Mouse (Mus musculus) A20 (cell line): ENCODE results near the gene 2900026A02Rik.

Experiments used
- DNase-seq: peaks from one replicate; pipeline ENCODE4 v3.0.0-alpha.2; 2011; ENCODE audit warnings: low read depth, low spot score

Gene 2900026A02Rik

DNA sequence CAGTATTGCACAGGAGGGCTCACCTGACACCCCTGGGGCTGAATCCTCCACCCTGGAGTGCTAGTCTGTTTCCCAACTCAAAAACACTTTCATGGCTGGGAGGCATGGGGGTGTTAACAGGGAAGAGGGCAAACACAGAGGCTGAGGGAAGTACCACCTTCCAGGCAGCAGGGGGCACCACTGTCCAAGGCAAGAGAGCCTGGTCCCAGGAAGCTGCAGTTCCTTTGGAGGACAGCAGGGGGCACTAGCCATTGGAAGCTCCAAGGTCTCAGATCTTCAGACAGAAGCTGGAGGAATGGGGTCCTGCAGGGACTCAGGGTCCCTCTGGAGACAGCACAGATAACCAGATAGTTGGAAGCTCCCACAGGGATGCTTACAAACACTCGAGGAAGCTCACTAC, 121.5 kb downstream of the 2900026A02Rik start:
- peak; percentile 1 for DNase-seq

DNA sequence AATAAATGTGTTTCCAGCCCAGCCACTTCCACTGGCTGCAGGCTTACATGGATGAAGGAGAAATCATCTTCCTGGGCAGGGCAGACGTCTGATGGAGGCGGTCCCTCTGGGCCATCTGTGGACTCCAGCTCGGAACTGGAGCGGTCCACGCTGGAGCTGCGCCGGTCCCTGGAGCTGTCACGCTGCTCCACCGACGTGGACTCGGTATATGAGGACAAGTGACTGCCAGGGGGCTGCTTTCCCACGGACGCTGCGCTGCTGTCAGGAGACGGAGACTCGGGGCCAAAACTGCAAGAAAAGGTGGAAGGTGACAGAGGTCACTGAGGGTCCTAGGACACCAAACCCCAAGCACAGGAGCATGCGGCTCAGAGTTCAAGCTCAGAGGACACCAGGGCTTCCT, 123.5 kb downstream of the 2900026A02Rik start:
- no peak for DNase-seq

DNA sequence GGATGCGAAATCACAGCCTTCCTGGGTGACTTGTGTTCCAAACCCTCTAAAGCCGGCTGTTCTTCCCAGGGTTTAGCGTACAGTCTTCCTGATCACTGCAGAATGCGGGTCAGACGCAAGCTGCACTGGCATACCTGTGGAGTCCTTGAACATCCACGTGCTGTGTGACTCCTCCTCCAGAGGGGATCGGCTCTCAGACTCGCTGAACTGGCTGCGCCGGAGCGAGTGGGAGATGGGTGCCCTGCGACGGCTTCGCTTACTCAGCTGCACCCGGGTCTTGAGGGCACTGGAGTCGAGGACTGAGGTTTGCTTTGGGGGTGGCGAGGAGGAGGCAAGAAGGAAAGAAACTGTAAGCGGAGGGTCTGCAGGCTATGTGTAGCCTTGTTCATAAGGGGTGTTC, 125.6 kb downstream of the 2900026A02Rik start:
- no peak for DNase-seq

DNA sequence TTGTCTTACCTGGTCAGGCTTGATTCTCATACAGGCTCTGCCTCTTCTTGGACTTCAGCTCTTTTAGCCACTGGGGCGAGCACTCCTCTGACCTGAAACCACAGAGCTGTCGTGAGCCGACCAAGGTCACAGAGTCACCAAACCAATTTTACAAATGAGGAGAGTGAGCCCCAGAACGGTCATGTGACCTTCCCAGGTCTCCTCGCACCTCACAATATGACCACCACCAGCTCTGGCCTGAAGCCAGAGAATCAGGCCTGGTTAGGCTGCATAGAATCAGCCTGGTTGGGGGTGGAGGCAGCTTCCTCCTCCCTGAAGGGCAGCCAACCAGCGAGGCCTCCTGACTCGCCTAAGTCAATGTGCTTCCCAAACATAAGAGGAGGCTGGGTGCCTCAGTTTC, 128.6 kb downstream of the 2900026A02Rik start:
- no peak for DNase-seq

DNA sequence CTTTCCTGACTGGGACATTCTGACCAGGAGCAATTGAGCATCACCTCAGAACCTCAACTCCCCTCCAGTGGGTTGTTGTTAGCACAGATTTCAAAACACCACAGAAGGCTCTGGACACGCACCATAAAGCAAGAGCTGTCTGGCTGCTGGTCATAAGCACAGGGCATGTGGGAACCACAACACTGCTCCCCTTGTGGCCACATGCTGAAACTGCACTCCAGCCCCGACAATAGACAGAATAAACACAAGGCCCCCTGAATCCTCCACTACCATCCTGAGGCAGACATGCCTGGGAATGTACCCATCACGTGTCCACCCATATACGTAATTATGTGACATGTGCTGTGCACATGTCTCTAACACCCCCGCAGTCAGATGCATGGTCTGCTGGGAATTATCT, 129.9 kb downstream of the 2900026A02Rik start:
- DNase-seq: no peak

DNA sequence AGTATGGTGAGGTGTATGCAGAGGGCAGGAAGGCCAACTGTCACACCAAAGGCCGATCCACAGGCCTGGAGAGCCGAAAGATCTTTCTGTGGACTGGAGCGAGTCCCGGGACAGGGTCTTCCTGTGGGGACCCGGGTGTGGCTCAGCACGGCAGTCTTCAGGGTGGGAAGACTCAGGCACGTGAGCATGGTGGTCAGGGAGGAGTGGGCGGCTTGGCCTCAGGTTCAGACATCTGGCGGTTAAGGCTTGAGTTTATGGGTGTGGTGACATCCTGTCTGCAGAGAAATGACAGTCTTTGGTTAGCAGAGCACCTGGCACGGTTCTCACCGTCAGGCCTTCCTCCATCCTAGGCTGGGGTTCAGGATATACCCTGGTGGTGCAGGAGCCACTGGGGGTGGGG, 130.3 kb downstream of the 2900026A02Rik start:
- no peak for DNase-seq

DNA sequence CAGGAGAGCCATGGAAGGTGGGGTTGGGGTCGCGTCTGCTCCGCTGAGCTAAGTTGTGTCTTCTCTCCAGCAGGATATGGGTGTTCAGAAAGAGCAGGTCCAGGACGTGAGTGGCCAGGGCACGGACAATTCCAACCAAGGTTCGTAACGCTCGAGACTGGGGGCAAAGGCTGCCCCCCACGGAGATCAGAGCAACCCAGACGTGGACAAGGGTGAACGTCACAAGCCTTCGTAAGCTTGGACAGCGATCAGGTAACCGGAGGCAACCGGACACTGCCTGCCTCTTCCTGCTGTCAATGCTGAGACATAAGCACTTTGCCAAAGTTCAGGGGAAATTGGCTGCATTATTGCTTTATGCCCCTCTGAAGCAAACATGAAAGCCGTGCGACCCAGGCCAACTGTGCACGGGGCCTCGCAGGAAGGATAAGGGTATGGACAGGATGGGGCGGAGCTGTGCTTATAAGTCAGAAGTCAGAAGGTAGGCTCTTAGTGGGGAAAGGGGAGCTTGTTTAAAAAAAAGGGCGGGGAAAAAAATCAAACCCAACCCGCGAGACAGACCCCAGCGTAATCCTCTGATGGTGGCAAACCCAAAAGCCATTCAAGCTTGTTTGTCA, 130.9 kb downstream of the 2900026A02Rik start:
- DNase-seq: no peak

DNA sequence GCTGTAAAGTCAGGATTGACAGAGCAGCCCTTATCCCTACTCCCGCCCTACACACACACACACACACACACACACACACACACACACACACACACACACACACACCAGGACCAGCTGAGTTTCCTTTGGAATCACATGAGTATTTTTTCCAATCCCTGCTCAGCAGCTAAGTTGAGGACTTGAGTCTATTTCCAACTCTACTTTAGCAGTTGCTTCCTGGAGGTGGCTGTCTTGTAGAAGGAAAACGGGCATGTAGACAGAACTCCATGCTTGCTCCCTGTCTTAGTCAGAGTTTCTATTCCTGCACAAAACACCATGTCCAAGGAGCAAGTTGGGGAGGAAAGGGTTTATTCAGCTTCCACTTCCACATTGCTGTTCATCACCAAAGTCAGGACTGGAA, 133.6 kb downstream of the 2900026A02Rik start:
- no peak for DNase-seq

DNA sequence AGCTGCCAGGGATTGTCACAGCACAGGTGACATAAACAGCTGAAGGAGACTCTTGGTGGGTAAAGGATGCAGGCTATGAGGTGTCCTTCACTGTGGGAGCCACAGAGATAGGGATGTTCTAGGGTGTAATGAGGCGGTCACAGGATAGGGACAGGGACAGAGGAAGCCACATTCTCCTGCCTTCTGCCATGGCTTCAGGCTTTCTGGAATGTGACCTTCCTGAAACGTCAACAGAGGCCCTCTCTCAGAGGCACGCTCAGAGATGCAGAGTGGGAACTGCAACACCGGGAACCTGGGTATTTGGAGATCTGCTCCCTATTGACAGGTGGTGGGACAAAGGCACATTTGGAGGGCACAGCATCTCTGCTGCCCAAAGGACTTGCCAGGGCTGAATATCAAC, 134.0 kb downstream of the 2900026A02Rik start:
- DNase-seq: no peak

DNA sequence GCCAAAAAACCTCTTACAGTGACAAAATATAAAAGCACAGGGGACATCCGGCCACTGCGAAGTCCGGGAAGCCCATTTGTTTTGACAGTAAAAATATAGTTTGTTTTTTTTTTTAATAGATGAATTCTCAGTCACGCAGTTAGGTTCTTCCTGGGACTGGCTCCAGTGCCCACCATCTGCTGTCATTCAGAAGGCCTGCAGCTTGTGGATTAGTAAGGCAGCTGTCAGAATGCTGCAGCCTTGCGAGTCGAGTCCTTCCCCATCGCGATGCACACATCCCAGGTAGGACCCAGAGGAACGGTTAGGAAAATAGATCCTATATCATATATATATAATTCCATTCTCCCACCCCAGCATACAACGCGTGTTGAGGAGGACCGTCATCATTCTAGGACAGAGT, 134.6 kb downstream of the 2900026A02Rik start:
- DNase-seq: no peak

DNA sequence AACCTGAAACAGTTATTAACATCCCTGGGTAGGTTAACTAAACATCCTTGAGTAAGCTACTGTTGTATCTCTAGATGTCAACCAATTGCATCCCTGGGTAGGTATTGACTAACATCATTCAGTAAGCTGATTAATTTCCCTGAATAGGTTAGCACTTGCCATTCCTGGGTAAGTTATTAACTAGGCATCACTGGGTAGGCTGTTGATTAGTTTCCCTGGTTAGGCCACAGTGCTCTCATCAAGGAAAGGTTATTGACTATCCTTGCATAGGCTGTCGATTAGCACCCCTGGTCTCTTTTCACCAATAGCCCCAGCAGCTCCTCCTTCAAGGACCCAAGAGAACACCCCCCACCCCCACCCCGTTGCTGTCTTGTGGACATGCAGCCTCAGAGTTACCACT, 135.1 kb downstream of the 2900026A02Rik start:
- DNase-seq: no peak

DNA sequence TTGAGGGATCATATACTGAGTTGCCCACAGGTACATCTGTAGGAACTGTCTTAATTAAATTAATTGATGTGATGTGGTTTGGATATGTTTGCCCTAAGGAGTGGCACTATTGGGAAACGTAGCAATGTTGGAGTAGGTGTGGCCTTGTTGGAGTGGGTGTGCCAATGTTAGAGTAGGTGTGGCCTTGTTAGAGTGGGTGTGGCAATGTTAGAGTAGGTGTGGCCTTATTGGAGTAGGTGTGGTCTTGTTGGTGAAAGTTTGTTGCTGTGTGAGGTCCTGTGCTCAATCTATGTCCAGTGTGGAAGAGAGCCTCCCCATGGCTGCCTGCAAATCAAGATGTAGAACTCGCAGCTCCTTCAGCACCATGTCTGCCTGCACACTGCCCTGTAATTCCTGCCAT, 136.7 kb downstream of the 2900026A02Rik start:
- no peak for DNase-seq

DNA sequence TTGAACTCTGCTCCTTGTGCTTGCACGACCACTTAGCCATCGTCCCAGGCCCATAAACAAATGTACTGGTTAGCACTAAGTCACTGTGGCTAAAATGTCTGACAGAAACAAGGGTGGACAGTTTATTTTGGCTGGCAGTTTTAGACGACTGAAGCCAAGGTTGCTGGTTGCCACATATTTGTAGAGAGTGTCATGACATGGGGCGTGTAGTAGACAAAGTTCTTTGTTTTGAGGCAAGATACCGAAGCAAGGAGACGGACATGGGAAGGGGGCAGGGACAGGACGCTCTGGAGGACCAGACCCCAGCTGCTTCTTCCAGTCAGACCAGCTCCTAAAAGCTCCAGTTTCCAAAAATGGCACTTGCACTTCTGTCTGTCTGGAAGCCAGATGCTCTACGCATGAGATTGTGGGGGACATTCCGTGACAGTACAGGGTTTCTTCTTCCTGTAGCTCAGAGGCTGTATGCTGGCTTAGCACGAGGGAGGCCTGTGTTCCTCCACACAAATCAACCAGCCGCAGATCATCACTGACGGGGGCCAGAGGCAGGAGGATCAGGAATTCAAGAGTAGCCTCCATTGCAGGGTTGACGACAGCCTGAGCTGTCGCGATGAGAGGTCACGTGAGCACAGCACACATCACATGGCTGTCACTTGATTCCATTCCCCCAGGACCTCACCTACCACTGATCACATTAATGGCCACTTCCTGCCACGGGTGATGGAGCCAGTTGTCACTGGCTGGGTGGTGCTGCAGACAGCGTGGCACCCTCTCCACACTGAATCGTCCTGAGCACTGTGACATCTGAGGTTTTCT, 138.5 kb downstream of the 2900026A02Rik start:
- DNase-seq: no peak

DNA sequence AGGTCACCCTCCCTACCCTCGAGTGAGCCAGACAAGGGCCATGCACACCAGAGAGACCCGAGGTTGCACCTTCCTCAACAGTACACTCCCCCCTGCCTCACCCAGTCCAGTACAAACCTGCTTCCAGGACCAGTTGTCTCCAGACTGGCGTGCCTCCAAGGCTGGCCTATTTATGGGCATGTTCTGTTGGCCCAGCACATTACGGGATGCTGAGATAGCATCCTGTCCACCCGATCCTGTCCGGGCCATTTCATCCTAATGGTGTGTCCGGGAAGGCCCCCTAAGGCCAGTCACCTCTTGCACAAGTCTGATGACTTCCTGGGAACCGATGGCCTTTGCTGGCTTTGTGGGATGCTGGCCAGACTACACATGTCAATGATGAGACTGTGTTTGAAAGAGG, 139.6 kb downstream of the 2900026A02Rik start, which contains the start of gene Crybb3:
Crybb3 (minus strand) TSS at position 146 of the 400 bp plus-strand sequence.
- no peak for DNase-seq

DNA sequence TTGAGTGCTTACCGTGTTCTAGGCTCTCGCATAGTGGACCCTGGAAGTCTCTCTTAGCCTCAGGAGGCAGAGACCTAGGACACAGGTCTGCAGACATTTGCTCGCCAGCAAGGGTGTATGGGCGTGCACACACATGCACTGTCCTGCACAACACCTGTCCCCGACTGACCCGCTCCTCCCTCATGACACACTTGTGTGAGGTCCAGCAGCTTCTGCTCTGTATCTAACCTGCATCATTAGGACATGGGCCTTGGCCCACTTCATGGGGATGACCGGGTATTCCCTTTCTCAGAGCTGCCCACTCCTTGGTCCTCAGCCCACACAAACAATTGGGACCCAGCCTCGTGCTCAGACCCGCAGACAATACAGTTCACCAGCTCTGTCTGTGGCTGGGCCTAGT, 140.0 kb downstream of the 2900026A02Rik start:
- DNase-seq: no peak

DNA sequence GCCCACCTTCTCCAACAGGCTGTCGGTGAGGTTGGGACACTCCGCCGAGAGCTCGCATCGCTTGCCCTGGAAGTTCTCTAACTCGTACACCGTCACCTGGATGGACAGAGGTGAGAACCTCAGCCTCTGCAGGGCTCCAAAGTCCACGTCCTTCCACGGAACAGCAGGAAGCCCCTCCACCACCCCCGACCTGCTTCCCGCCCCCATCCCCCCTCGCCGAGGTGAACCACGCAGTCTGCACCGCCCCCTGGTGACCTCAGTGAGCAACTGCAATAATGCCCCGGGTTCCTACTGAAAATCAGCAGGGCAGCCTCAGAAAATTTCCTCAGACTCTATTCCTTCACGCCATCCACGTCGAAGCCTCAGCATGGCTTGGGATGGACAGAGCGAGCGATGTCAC, 141.3 kb downstream of the 2900026A02Rik start:
- no peak for DNase-seq

DNA sequence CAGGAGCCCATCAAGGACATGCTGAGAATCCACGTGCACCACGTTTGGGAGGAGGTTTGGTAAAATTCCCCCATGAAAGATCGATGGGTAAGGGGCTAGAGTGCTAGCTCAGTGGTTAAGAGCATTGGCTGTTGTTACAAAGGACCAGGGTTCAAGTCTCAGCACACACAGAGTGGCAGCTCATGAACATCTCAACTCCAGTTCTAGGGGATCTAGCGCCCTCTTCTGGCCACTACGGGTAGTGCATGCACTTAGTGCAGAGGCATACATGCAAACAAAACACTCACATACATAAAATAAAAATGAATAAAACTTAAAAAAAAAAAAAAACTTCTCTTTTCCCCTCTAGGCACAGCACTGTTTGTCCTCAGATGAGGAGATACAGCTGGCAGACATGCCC, 142.3 kb downstream of the 2900026A02Rik start:
- DNase-seq: no peak

DNA sequence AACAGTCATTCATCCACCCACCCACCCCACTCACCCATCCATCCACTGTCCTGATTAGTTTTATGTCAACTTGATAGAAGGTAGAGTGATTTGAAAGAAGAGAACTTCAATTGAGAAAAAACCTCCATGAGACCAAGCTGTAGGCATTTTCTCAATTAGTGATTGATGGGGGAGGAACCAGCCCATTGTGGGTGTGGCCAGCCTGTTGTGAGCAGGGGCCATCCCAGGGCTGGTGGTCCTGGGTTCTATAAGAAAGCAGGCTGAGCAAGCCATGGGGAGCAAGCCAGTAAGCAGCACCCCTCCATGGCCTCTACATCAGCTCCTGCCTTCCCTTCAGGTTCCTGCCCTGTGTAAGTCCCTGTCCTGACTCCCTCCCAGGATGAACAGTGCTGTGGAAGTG, 151.0 kb downstream of the 2900026A02Rik start, which contains the start of gene Crybb2:
Crybb2 (minus strand) TSS at position 101 of the 400 bp plus-strand sequence.
- no peak for DNase-seq

DNA sequence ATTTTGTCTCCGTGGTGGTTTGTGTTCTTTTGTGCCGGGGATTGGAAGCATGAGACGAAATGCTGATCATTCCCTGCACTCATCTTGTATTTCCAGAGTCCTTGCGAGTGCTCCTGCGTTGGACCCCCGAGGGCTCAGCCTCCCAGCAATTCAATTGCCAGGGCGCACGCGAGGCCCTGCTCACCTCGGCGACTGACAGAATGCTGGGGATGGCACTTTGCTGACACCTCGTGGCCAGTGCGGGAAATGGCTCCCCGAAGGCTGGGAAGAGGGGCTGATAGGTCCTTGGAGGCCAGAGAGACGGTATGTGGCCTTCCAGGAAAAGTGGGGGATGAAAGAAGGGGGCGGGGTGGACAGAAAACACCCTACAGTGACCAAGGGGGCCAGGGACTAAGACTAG, 166.7 kb downstream of the 2900026A02Rik start:
- no peak for DNase-seq

DNA sequence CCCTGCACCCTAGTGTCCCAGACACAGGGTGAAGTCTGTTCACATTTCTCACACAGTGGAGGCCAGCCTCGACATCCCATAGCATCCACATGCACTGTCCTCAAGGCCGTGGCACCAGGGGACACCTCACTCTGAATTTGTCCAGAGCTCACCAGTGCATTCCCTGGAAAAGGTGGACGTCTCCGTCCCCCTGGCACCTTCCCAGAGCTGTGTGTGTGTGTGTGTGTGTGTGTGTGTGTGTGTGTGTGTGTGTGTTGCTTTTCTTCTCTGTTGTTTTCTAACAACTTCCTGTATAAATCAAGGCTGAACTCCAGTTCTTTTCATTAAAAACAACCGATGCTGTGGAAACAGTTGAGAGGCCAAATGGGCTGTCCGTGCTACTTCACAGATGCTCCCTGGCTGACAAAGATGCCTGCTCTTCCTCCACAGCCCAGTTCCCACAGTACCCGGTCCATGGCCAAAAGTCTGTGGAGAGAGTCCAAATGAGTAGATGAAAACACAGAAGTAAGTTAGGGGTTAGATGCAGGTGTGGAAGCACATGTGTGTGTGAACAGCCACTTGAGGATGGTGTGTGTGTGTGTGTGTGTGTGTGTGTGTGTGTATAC, 170.4 kb downstream of the 2900026A02Rik start:
- no peak for DNase-seq

DNA sequence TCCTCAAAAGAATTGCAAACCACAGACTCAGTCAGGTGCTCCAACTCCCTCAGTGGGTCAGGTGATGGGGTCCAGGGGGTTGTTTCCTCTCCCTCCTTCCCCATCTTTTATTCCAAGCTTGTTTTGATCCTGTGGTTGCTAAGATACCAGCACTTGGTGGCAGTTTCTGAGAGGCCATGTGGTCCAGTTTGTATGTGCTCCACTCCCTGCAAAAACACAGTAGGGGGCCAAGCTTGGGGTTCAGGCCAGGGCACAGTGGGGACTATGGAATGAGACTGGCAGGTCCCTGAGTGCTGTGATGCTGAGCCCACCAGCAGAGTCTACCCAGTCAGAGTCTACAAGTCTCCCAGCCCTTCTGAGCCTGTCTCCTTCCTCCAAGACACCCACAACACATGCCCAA, 171.2 kb downstream of the 2900026A02Rik start:
- no peak for DNase-seq

DNA sequence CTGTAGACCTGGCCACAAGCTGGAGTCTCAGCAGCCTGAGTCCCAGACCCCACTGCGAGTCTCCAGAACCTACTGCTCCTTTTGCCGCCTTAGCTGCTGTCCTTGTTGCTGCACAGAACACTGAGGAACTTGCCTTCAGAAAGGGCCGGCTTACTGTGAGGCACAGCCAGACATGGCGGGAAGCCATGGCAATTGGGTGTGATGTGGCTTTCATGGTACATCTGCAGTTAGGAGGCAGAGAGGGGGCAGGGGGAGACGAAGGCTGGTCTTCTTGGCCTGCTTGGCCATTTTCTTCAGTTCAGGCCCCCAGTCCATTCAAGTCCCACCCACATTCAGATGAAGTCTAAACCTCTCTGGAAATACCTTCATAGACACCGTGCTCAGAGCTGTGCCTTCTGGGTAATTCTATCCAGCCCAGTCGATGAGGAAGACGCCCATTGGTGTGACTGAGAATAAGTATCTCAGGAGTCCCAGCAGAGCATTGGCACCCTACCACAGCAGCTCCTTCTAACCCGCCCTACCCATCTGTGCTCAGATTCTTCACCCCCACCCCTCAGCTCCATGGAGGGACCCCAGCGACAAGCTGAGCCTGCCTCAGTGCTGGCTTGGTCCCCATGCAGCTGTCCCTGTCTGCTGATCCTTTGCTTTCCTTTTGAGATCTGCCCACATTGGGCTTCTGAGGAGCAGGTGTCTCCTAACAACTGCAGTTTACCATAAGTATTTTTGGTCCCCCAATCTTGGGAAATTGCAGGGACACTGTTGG, 175.3 kb downstream of the 2900026A02Rik start:
- no peak for DNase-seq
